In the genomic region with DNA sequence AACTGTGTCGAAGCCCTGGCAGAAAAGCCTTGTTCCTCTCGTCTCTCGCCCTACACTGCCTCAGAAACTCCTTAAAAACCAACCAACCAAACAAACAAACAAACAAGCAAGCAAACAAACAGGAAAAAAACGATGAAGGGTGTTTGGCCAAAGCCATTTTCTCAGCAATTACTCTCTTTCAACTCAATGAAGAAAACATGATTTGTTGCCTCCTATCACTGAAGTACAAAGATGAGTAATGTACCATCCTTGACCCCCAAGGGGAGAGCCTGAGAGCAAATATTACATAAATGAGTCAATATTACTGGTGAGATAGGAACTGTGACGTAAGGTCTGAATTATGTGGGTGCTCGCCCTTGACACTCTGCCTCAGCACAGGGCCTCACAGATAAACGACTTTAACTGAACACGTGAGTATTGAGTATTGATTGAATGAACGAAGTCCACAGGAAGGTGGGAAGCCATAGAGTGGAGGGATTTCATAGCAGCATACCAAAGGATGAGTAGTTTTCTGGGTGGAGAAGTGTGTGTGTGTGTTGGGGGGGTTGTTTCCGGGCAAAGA, we compare ENCODE assay signal across 29 mouse cellular contexts. TPM values are rescaled to one million over a fixed set of nuclear protein-coding genes. Genes with fewer than 3 reads are reported as not detected.
A peak's percentile ranks its signal among the peaks of the same experiment; 100 is the strongest.
DNase-seq lines count a peak whose midpoint lies in the region; ATAC-seq and TF ChIP-seq lines count a peak whose summit lies in the region.
"Had no signal": no experiment of that assay in that cellular context is flagged by ENCODE, and none has a peak within 500 bp of the region (broad histone marks: within the 10 kb centered on the region; RNA-seq: fewer than 3 reads in every experiment).

No protein-coding gene starts in this region.

- no peak for TF ChIP-seq EP300 in liver, embryonic 14.5 days (IDR thresholded peaks at IDR 0.05; ENCODE audit: low read depth)
- TF ChIP-seq EP300 in lung, postnatal 0 days (IDR thresholded peaks at IDR 0.05) = no peak

- H3K9ac ChIP-seq in liver, adult 2 months (ENCODE audit: low read depth, low read length) = no peak overlapping the region
- no peak overlapping the region for H3K9ac ChIP-seq in liver, embryonic 14.5 days (replicated peaks)
- H3K9ac ChIP-seq in stomach, embryonic 16.5 days (ENCODE audit: low read length) = no peak overlapping the region
- no peak overlapping the region for H3K9ac ChIP-seq in lung, postnatal 0 days (replicated peaks; ENCODE audit: low read depth)
- H3K9ac ChIP-seq: embryonic facial prominence, embryonic 13.5 days; forebrain, embryonic 13.5 days; midbrain, embryonic 13.5 days had no signal

- no peaks in the 10 kb centered on the region for H3K9me3 ChIP-seq in liver, embryonic 14.5 days (ENCODE audit: control insufficient read depth, low read length)
- H3K9me3 ChIP-seq in stomach, embryonic 16.5 days (replicated peaks; ENCODE audit: control insufficient read depth, low read length) = no peaks in the 10 kb centered on the region
- H3K9me3 ChIP-seq in lung, postnatal 0 days (ENCODE audit: low read length) = no peaks in the 10 kb centered on the region
- H3K9me3 ChIP-seq: embryonic facial prominence, embryonic 13.5 days; forebrain, embryonic 13.5 days; G1E; hindbrain, embryonic 10.5 days; limb, embryonic 10.5 days; midbrain, embryonic 13.5 days had no signal

- WGBS in liver, adult 2 months = 25% methylated on average over 10 of the region's 10 CpGs
- WGBS in liver, embryonic 14.5 days (ENCODE audit: insufficient replicate concordance) = 61% methylated on average over 10 of the region's 10 CpGs
- WGBS in stomach, embryonic 16.5 days = 70% methylated on average over 10 of the region's 10 CpGs
- 71% methylated on average over 10 of the region's 10 CpGs for WGBS in lung, postnatal 0 days

- peak; percentile 99 for DNase-seq in liver, adult 2 months (ENCODE audit: extremely low read depth, low read depth, low spot score)
- no peak for DNase-seq in liver
- peak; percentile 65 to 66 for DNase-seq in adrenal gland, postnatal 36 days
- DNase-seq in liver, embryonic 14.5 days (ENCODE audit: low read depth in 3 of 3, low spot score in 3 of 3) = no peak
- no peak for DNase-seq in yolk sac, embryonic 10.5 days (ENCODE audit: low spot score)
- DNase-seq in layer of hippocampus, postnatal 25 days (ENCODE audit: extremely low spot score in 1 of 2, low spot score in 1 of 2) = no peak
- no peak for DNase-seq in lung, postnatal 0 days (ENCODE audit: low spot score)
- DNase-seq: B cell, adult 2 months; cerebellum, adult 2 months; cerebellum, postnatal 36 days; embryo, embryonic 11 days; gastrocnemius, adult 2 months; kidney, adult 2 months; lung, adult 18-20 months; lung, postnatal 14 days; right cerebral cortex, postnatal 25 days; thymus, adult 18-20 months; thymus, postnatal 36 days had no signal

- H3K4me1 ChIP-seq in liver, adult 2 months (ENCODE audit: control insufficient read depth, insufficient read depth, low read length) = peaks cover 31% of the 10 kb centered on the region
- H3K4me1 ChIP-seq in liver, embryonic 14.5 days (replicated peaks; ENCODE audit: control insufficient read depth in 2 of 2, insufficient read depth in 2 of 2, low read length in 1 of 2) = peaks cover 0 to 31% of the 10 kb centered on the region in 2 experiments; a peak in 2 of 4 replicates
- no peaks in the 10 kb centered on the region for H3K4me1 ChIP-seq in stomach, embryonic 16.5 days (ENCODE audit: control insufficient read depth, insufficient read depth, low read length)
- no peaks in the 10 kb centered on the region for H3K4me1 ChIP-seq in lung, postnatal 0 days (ENCODE audit: insufficient read depth, low read depth, low read length)
- H3K4me1 ChIP-seq: embryonic facial prominence, embryonic 13.5 days; forebrain, embryonic 13.5 days; hindbrain, embryonic 10.5 days; midbrain, embryonic 13.5 days had no signal

- TF ChIP-seq CTCF in liver, adult 2 months (IDR thresholded peaks at IDR 0.05; ENCODE audit: low read depth, low read length) = no peak
- TF ChIP-seq CTCF in liver, embryonic 14.5 days (IDR thresholded peaks at IDR 0.05; ENCODE audit: low read depth) = no peak
- TF ChIP-seq CTCF in lung, postnatal 0 days (IDR thresholded peaks at IDR 0.05) = no peak

- peak; percentile 64; the same call in 1 of the 2 replicates for ATAC-seq in liver, embryonic 14.5 days (ENCODE audit: insufficient read depth)
- peak; percentile 72; the same call in 1 of the 2 replicates for ATAC-seq in stomach, embryonic 16.5 days (ENCODE audit: insufficient read depth, low FRiP score)
- ATAC-seq in lung, postnatal 0 days = no peak
- ATAC-seq: activated CD4-positive, CD25-positive, alpha-beta regulatory T cell, adult 4 months; forebrain, embryonic 13.5 days; hindbrain, embryonic 16.5 days; midbrain, embryonic 13.5 days had no signal

- H3K36me3 ChIP-seq in liver, adult 2 months (ENCODE audit: control insufficient read depth, insufficient read depth, low read length) = no peaks in the 10 kb centered on the region
- H3K36me3 ChIP-seq in liver, embryonic 14.5 days (replicated peaks; ENCODE audit: control insufficient read depth, insufficient read depth, low read depth) = no peaks in the 10 kb centered on the region
- H3K36me3 ChIP-seq in stomach, embryonic 16.5 days (ENCODE audit: control insufficient read depth, insufficient read depth, low read length) = no peaks in the 10 kb centered on the region
- no peaks in the 10 kb centered on the region for H3K36me3 ChIP-seq in lung, postnatal 0 days (ENCODE audit: insufficient read depth, low read length)
- H3K36me3 ChIP-seq: embryonic facial prominence, embryonic 13.5 days; G1E; hindbrain, embryonic 10.5 days; limb, embryonic 10.5 days; midbrain, embryonic 13.5 days had no signal

- no peaks in the 10 kb centered on the region for H3K79me2 ChIP-seq in liver, adult 2 months (ENCODE audit: control insufficient read depth, insufficient read depth, low read length)

- no peak for TF ChIP-seq POLR2A in liver, adult 2 months (IDR thresholded peaks at IDR 0.05; ENCODE audit: extremely low read depth, insufficient read depth, low read length)

- no peaks in the 10 kb centered on the region for H3K27me3 ChIP-seq in liver, adult 2 months (ENCODE audit: control insufficient read depth, insufficient read depth, low read length)
- no peaks in the 10 kb centered on the region for H3K27me3 ChIP-seq in liver, embryonic 14.5 days (ENCODE audit: control insufficient read depth, insufficient read depth, low read length)
- no peaks in the 10 kb centered on the region for H3K27me3 ChIP-seq in stomach, embryonic 16.5 days (ENCODE audit: control insufficient read depth, insufficient read depth, low read length)
- H3K27me3 ChIP-seq in lung, postnatal 0 days (replicated peaks; ENCODE audit: insufficient read depth, low read length) = no peaks in the 10 kb centered on the region
- H3K27me3 ChIP-seq: embryonic facial prominence, embryonic 13.5 days; forebrain, embryonic 13.5 days; midbrain, embryonic 13.5 days had no signal

- no peak overlapping the region for H3K4me2 ChIP-seq in liver, embryonic 14.5 days (ENCODE audit: low read depth)
- H3K4me2 ChIP-seq in stomach, embryonic 16.5 days (ENCODE audit: low read depth, low read length) = no peak overlapping the region
- H3K4me2 ChIP-seq in lung, postnatal 0 days (replicated peaks; ENCODE audit: low read depth, low read length) = no peak overlapping the region
- H3K4me2 ChIP-seq: embryonic facial prominence, embryonic 13.5 days; forebrain, embryonic 13.5 days; midbrain, embryonic 13.5 days had no signal

- H3K27ac ChIP-seq in liver, adult 2 months (replicated peaks; ENCODE audit: insufficient read depth, low read depth, low read length) = peak overlapping the region; percentile 69
- no peak overlapping the region; the same call in 1 of the 2 replicates for H3K27ac ChIP-seq in liver, embryonic 14.5 days
- no peak overlapping the region for H3K27ac ChIP-seq in stomach, embryonic 16.5 days (ENCODE audit: low read length)
- no peak overlapping the region for H3K27ac ChIP-seq in lung, postnatal 0 days (ENCODE audit: low read length)
- H3K27ac ChIP-seq: embryonic facial prominence, embryonic 13.5 days; forebrain, embryonic 13.5 days; gastrocnemius, adult 2 months; hindbrain, embryonic 10.5 days; kidney, postnatal 0 days; limb, embryonic 10.5 days; midbrain, embryonic 13.5 days had no signal

- no peak overlapping the region for H3K4me3 ChIP-seq in liver, adult 2 months (ENCODE audit: insufficient read depth, low read depth, low read length)
- no peak overlapping the region for H3K4me3 ChIP-seq in liver, embryonic 14.5 days (ENCODE audit: insufficient read depth in 1 of 2, low read depth in 2 of 2, low read length in 2 of 2)
- H3K4me3 ChIP-seq in stomach, embryonic 16.5 days (replicated peaks; ENCODE audit: low read length) = no peak overlapping the region
- H3K4me3 ChIP-seq in lung, postnatal 0 days (ENCODE audit: low read depth, low read length) = no peak overlapping the region
- H3K4me3 ChIP-seq: embryonic facial prominence, embryonic 13.5 days; erythroblast, embryonic 14.5 days; forebrain, embryonic 13.5 days; gastrocnemius, adult 2 months; hindbrain, embryonic 10.5 days; limb, embryonic 10.5 days; midbrain, embryonic 13.5 days had no signal

RNA-seq across cellular contexts. Expression of a gene that starts 13.9 kb away (rescaled TPM):
- 51.2 and 95.1 TPM in 2 replicates for total RNA-seq in liver, adult 2 months (2014; rRNA removed)
- polyA plus RNA-seq in liver, adult 2 months (2012; rRNA removed) = 46.4 and 99.1 TPM in 2 replicates
- 1,000 to 10,000 TPM; 1,294 to 1,382 TPM for total RNA-seq in adrenal gland, postnatal 36 days (2021)
- 5.6 and 6.0 TPM in 2 replicates for polyA plus RNA-seq in liver, embryonic 14.5 days (2012; rRNA removed)
- 11.4 TPM in 2 replicates for polyA plus RNA-seq in liver, embryonic 14.5 days (2014; fragmentation: Nextera tagmentation; extraction: Ambion mirVana)
- polyA plus RNA-seq in stomach, embryonic 16.5 days (2015; fragmentation: Nextera tagmentation; extraction: Ambion mirVana) = 13.8 and 15.7 TPM in 2 replicates
- 10 to 100 TPM; 67.1 to 83.8 TPM for total RNA-seq in layer of hippocampus, postnatal 25 days (2021)
- 22.8 and 25.2 TPM in 2 replicates for polyA plus RNA-seq in lung, postnatal 0 days (2015; fragmentation: Nextera tagmentation; extraction: Ambion mirVana)

Comparison
In these comparisons a context has a peak if more than half of its experiments do, and no peak if none do; other contexts are left out.
1. DNase-seq: peak in liver, adult 2 months (single experiment) and adrenal gland, postnatal 36 days (2 of 2); none in liver (single experiment), liver, embryonic 14.5 days (0 of 3), yolk sac, embryonic 10.5 days (single experiment), layer of hippocampus, postnatal 25 days (0 of 2) and lung, postnatal 0 days (single experiment).